Mouse (Mus musculus) bone marrow macrophage, adult 2 months (primary cell): Measurements from ENCODE around the gene Grhl3. TPM values are rescaled to one million over a fixed set of nuclear protein-coding genes. Genes with fewer than 3 reads are reported as not detected.
"Not testable (repeated sequence)": the region's sequence is repeated elsewhere in the genome, so short reads cannot be mapped to it uniquely, and the experiment has no call there.

Experiments
- H3K27ac ChIP-seq: 2 replicates; pipeline ENCODE4 v1.5.1; 2012; ENCODE audit warnings: low read depth, low read length; ENCODE audit not compliant: insufficient read depth
- H3K4me1 ChIP-seq: 2 replicates; pipeline ENCODE4 v1.6.1; 2012; ENCODE audit warnings: low read length; ENCODE audit not compliant: control insufficient read depth, insufficient read depth
- H3K4me3 ChIP-seq: 2 replicates; pipeline ENCODE4 v1.5.1; 2012; ENCODE audit warnings: mild to moderate bottlenecking, low read length, moderate library complexity; ENCODE audit not compliant: insufficient read depth
- CTCF ChIP-seq: IDR thresholded peaks from 2 replicates; pipeline ENCODE4 v1.5.1; 2012; ENCODE audit warnings: low read depth, mild to moderate bottlenecking, low read length, moderate library complexity
- POLR2A ChIP-seq: IDR thresholded peaks from 2 replicates; pipeline ENCODE4 v1.6.1; 2012; ENCODE audit warnings: mild to moderate bottlenecking, low read depth, low read length, borderline replicate concordance
- polyA plus RNA-seq: library from polyadenylated mRNA; stranded (reverse); fragments of >200 nt; gene quantifications from 2 replicates; pipeline ENCODE4 v1.2.4, GENCODE M21; 2012; ENCODE audit not compliant: missing spikeins, insufficient read depth, insufficient read length

Grhl3 gene
- polyA plus RNA-seq = not detected in 2 replicates

GRCm38 (mm10) chr4:135573251-135573808, at the start of gene Grhl3:
Grhl3 (minus strand) TSS chr4:135573630.
- Histone ChIP-seq H3K27ac (no peak within 1 kb of the TSS), H3K4me3 (no peak within 1 kb of the TSS), H3K4me1 (peaks cover 2% of the 10 kb centered on the region; the same call in 1 of the 2 replicates)
- TF ChIP-seq CTCF = no peak
- TF ChIP-seq POLR2A = no peak

GRCm38 (mm10) chr4:135622290-135622689, 48.9 kb upstream of the Grhl3 start:
- no peak overlapping the region for H3K4me3 ChIP-seq
- H3K27ac ChIP-seq = no peak overlapping the region
- TF ChIP-seq CTCF (no peak), POLR2A (no peak)
- peaks cover 4% of the 10 kb centered on the region for H3K4me1 ChIP-seq

- H3K4me1 ChIP-seq = peaks cover 4% of the 10 kb centered on the region
- no peak overlapping the region for H3K4me3 ChIP-seq
- TF ChIP-seq POLR2A = no peak
- TF ChIP-seq CTCF = no peak
- no peak overlapping the region for H3K27ac ChIP-seq
Measured at GRCm38 (mm10) chr4:135620461-135620860, 47.0 kb upstream of the Grhl3 start.

- Histone ChIP-seq H3K4me3 (peak overlapping the region; percentile 10; the same call in 1 of the 2 replicates), H3K27ac (no peak overlapping the region), H3K4me1 (peaks cover 4% of the 10 kb centered on the region)
- TF ChIP-seq CTCF (no peak), POLR2A (no peak)
Measured at GRCm38 (mm10) chr4:135617783-135618470, 44.5 kb upstream of the Grhl3 start.

GRCm38 (mm10) chr4:135617038-135617437, 43.6 kb upstream of the Grhl3 start:
- Histone ChIP-seq H3K4me3 (no peak overlapping the region), H3K27ac (no peak overlapping the region), H3K4me1 (peaks cover 4% of the 10 kb centered on the region)
- TF ChIP-seq CTCF (no peak), POLR2A (no peak)

GRCm38 (mm10) chr4:135615307-135615706, 41.9 kb upstream of the Grhl3 start:
- H3K4me1 ChIP-seq, H3K27ac ChIP-seq, H3K4me3 ChIP-seq: not testable (repeated sequence)

GRCm38 (mm10) chr4:135609986-135610385, 36.6 kb upstream of the Grhl3 start:
- H3K4me3 ChIP-seq = no peak overlapping the region
- TF ChIP-seq CTCF (no peak), POLR2A (no peak)
- no peaks in the 10 kb centered on the region for H3K4me1 ChIP-seq
- no peak overlapping the region for H3K27ac ChIP-seq

- Histone ChIP-seq H3K4me3 (no peak overlapping the region), H3K4me1 (no peaks in the 10 kb centered on the region), H3K27ac (no peak overlapping the region)
- no peak for TF ChIP-seq POLR2A
- no peak for TF ChIP-seq CTCF
Measured at GRCm38 (mm10) chr4:135607979-135608885, 34.8 kb upstream of the Grhl3 start.

- H3K4me1 ChIP-seq = no peaks in the 10 kb centered on the region
- TF ChIP-seq POLR2A = no peak
- no peak for TF ChIP-seq CTCF
- H3K4me3 ChIP-seq = no peak overlapping the region
- no peak overlapping the region for H3K27ac ChIP-seq
Measured at GRCm38 (mm10) chr4:135606271-135606670, 32.8 kb upstream of the Grhl3 start.

GRCm38 (mm10) chr4:135601530-135601929, 28.1 kb upstream of the Grhl3 start:
- Histone ChIP-seq H3K4me1 (no peaks in the 10 kb centered on the region), H3K27ac (no peak overlapping the region), H3K4me3 (no peak overlapping the region)
- no peak for TF ChIP-seq CTCF
- TF ChIP-seq POLR2A = no peak
